Mouse (Mus musculus): ENCODE data around the gene Dnah2. TPM values are rescaled to one million over a fixed set of nuclear protein-coding genes. Genes with fewer than 3 reads are reported as not detected.

Dnah2 gene
- polyA plus RNA-seq, 1 experiment from 2014 or later, result 0.36 TPM

DNA sequence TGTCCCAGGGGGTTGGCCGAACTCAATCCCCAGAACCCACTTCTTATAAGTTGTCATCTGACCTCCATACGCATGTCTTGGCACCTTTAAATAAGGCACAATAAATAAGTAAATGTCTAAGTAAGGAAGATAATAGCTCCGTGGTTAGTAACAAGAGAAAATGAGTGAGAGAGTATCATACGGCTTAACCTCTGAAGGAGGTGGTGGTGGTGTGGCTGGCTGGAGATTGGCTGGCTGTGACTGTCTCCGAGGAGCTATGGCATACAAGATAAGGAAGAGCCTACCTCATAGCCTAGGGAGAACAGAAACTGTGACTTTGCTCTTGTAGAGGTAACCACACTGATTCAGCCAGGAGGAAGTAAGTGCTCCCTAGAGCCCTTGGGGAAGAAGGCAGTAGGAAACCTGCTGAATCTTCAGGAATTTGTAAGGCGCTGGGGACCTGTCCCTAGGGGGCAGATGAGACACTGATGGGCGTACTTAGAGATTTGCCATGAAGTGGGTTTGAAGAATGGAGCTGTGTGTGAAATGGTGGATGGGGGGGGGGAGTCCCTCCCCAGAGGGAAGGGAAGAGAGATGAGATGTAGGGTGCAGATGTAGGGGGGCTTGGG, 36.9 kb upstream of the Dnah2 start:
- no peaks in the 10 kb centered on the region for H3K27me3 ChIP-seq (ENCODE audit: control insufficient read depth, insufficient read depth, low read length)
- H3K4me2 ChIP-seq (ENCODE audit: low read length), result no peak overlapping the region
- H3K36me3 ChIP-seq (ENCODE audit: control insufficient read depth, insufficient read depth, low read length), result peaks cover 52% of the 10 kb centered on the region
- ATAC-seq (ENCODE audit: insufficient number of reproducible peaks, insufficient read depth, low FRiP score, low read depth), result no peak
- H3K27ac ChIP-seq (replicated peaks in 1 of 2; ENCODE audit: control insufficient read depth in 1 of 2, insufficient read depth in 1 of 2, low read depth in 2 of 2, low read length in 2 of 2), result no peak overlapping the region
- H3K4me1 ChIP-seq (ENCODE audit: control insufficient read depth in 2 of 2, insufficient read depth in 2 of 2, low read length in 2 of 2), result peaks cover 3 to 11% of the 10 kb centered on the region in 2 experiments; a peak in 3 of 4 replicates
- no peak overlapping the region for H3K4me3 ChIP-seq (ENCODE audit: control insufficient read depth in 1 of 2, insufficient read depth in 1 of 2, low read depth in 1 of 2, low read length in 2 of 2)
- H3K9me3 ChIP-seq (ENCODE audit: control insufficient read depth, low read length), result no peaks in the 10 kb centered on the region
- whole genome bisulfite sequencing, result 60% methylated on average over 7 of the region's 7 CpGs
- 0 out of 2 replicates have a peak overlapping the region, but pooled peaks have one; percentile 9 for H3K9ac ChIP-seq (ENCODE audit: low read length)

DNA sequence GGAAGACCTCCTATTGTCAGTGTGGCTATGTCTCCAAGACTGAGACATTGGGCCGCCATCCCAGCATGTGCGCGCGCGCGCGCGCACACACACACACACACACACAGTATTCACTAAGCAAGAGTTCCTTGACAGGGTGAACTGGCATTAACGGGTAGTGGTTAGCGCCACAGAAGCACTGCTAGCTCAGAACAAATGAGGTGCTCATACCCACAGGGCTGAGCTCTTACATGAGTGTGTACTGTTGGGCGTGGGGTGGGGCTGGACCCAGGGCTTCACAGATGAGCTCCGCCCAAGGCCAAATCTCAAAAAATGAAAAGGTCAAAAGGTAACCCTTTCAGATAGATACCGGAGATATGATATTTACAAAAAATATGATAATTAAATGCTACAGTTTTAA, 36.0 kb upstream of the Dnah2 start:
- ATAC-seq (ENCODE audit: insufficient number of reproducible peaks, insufficient read depth, low FRiP score, low read depth), result no peak
- H3K27ac ChIP-seq (replicated peaks in 1 of 2; ENCODE audit: control insufficient read depth in 1 of 2, insufficient read depth in 1 of 2, low read depth in 2 of 2, low read length in 2 of 2), result no peak overlapping the region
- peaks cover 43% of the 10 kb centered on the region for H3K36me3 ChIP-seq (ENCODE audit: control insufficient read depth, insufficient read depth, low read length)
- H3K9me3 ChIP-seq (ENCODE audit: control insufficient read depth, low read length), result no peaks in the 10 kb centered on the region
- 95% methylated on average over 13 of the region's 13 CpGs for WGBS
- no peaks in the 10 kb centered on the region for H3K27me3 ChIP-seq (ENCODE audit: control insufficient read depth, insufficient read depth, low read length)
- no peak overlapping the region for H3K4me2 ChIP-seq (ENCODE audit: low read length)
- no peak overlapping the region for H3K4me3 ChIP-seq (ENCODE audit: control insufficient read depth in 1 of 2, insufficient read depth in 1 of 2, low read depth in 1 of 2, low read length in 2 of 2)
- H3K4me1 ChIP-seq (ENCODE audit: control insufficient read depth in 2 of 2, insufficient read depth in 2 of 2, low read length in 2 of 2), result peaks cover 3 to 11% of the 10 kb centered on the region in 2 experiments; a peak in 3 of 4 replicates
- no peak overlapping the region for H3K9ac ChIP-seq (ENCODE audit: low read length)

DNA sequence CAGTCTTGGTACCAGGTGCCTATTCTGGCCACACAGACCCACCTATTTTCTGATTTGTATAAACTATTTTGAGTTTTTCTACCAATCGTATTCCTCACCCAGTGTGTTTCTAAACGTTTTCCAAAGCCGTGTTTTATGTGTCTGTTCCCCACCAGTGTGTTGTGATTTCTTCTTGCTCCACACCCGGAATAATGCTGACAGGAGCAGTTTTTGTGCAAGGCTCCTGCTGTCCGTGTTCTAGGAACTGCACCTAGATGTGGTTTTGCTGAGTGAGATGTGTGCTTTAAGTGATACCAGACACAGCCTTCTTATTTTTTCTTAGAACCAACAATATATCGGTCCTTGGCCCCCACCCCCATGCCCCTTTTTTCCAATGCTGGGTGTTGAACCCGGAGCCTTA, 35.1 kb upstream of the Dnah2 start:
- WGBS, result 80% methylated on average over 7 of the region's 7 CpGs
- no peak for ATAC-seq (ENCODE audit: insufficient number of reproducible peaks, insufficient read depth, low FRiP score, low read depth)
- Histone ChIP-seq H3K36me3 (ENCODE audit: control insufficient read depth, insufficient read depth, low read length) (peaks cover 34% of the 10 kb centered on the region), H3K27ac (replicated peaks in 1 of 2; ENCODE audit: control insufficient read depth in 1 of 2, insufficient read depth in 1 of 2, low read depth in 2 of 2, low read length in 2 of 2) (no peak overlapping the region), H3K4me3 (ENCODE audit: control insufficient read depth in 1 of 2, insufficient read depth in 1 of 2, low read depth in 1 of 2, low read length in 2 of 2) (no peak overlapping the region), H3K9me3 (ENCODE audit: control insufficient read depth, low read length) (no peaks in the 10 kb centered on the region), H3K9ac (ENCODE audit: low read length) (no peak overlapping the region), H3K4me2 (ENCODE audit: low read length) (no peak overlapping the region), H3K4me1 (ENCODE audit: control insufficient read depth in 2 of 2, insufficient read depth in 2 of 2, low read length in 2 of 2) (peaks cover 3 to 11% of the 10 kb centered on the region in 2 experiments; a peak in 3 of 4 replicates), H3K27me3 (ENCODE audit: control insufficient read depth, insufficient read depth, low read length) (no peaks in the 10 kb centered on the region)

DNA sequence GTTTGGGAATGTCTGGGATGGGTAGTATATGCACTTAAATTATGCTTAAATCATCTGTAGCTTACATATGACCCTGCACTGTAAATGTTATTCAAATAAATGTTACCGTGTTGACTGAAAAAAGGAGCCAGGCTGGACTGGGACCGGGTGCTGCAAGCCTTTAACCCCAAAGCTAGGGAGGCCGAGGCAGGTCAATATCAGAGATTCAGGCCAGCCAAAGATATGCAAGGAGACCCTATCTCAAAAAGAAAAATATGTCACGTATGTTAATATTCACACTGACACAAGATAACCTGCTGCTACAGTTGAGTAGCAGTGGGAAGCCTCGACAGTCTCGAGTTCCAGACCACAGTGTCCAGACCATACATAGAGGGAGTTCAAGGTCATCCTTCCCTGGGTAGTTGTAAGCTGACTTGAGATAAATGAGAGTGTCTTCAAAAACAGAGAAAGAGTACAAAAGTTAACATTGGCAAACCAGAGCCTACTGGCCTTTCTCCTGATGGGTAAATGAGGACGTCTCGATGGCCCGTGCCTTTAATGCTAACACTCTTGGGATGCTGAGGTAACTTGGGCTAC, 33.4 kb upstream of the Dnah2 start:
- H3K36me3 ChIP-seq (ENCODE audit: control insufficient read depth, insufficient read depth, low read length), result peaks cover 17% of the 10 kb centered on the region
- peak overlapping the region in 1 of 2 experiments; percentile 91; a peak in 1 of 4 replicates for H3K27ac ChIP-seq (replicated peaks in 1 of 2; ENCODE audit: control insufficient read depth in 1 of 2, insufficient read depth in 1 of 2, low read depth in 2 of 2, low read length in 2 of 2)
- no peaks in the 10 kb centered on the region for H3K27me3 ChIP-seq (ENCODE audit: control insufficient read depth, insufficient read depth, low read length)
- peak overlapping the region; percentile 84 for H3K9ac ChIP-seq (ENCODE audit: low read length)
- no peak for ATAC-seq (ENCODE audit: insufficient number of reproducible peaks, insufficient read depth, low FRiP score, low read depth)
- H3K4me2 ChIP-seq (ENCODE audit: low read length), result peak overlapping the region; percentile 75
- H3K9me3 ChIP-seq (ENCODE audit: control insufficient read depth, low read length), result no peaks in the 10 kb centered on the region
- peak overlapping the region in 1 of 2 experiments; percentile 68; a peak in 2 of 4 replicates for H3K4me3 ChIP-seq (ENCODE audit: control insufficient read depth in 1 of 2, insufficient read depth in 1 of 2, low read depth in 1 of 2, low read length in 2 of 2)
- H3K4me1 ChIP-seq (ENCODE audit: control insufficient read depth in 2 of 2, insufficient read depth in 2 of 2, low read length in 2 of 2), result peaks cover 12 to 22% of the 10 kb centered on the region in 2 experiments
- 59% methylated on average over 9 of the region's 9 CpGs for WGBS

DNA sequence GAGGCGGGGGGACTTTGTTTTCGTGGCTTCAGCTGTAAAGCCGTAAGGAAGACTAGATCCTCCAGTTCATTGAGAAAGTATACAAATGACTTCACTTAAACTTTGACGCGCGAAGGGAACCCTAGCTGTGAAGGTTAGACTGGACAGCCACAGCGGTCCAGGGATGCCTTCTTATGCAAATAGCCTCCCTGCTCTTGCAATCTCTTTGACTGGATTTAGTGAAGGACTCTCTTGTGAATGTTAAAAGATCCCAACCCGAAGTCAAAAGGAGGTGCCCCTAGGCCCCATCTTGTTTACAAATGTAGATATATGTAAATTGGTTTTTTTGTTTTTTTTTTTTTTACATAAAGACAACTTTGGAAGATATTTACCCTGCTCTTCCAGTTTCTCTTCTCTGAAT, 32.9 kb upstream of the Dnah2 start:
- Histone ChIP-seq H3K36me3 (ENCODE audit: control insufficient read depth, insufficient read depth, low read length) (peaks cover 18% of the 10 kb centered on the region), H3K4me3 (ENCODE audit: control insufficient read depth in 1 of 2, insufficient read depth in 1 of 2, low read depth in 1 of 2, low read length in 2 of 2) (peak overlapping the region; percentile 68 to 74), H3K27ac (replicated peaks in 1 of 2; ENCODE audit: control insufficient read depth in 1 of 2, insufficient read depth in 1 of 2, low read depth in 2 of 2, low read length in 2 of 2) (peak overlapping the region; percentile 81 to 91), H3K4me1 (ENCODE audit: control insufficient read depth in 2 of 2, insufficient read depth in 2 of 2, low read length in 2 of 2) (peaks cover 12 to 26% of the 10 kb centered on the region in 2 experiments), H3K27me3 (ENCODE audit: control insufficient read depth, insufficient read depth, low read length) (no peaks in the 10 kb centered on the region), H3K9me3 (ENCODE audit: control insufficient read depth, low read length) (no peaks in the 10 kb centered on the region), H3K4me2 (ENCODE audit: low read length) (peak overlapping the region; percentile 75), H3K9ac (ENCODE audit: low read length) (peak overlapping the region; percentile 84)
- no peak for ATAC-seq (ENCODE audit: insufficient number of reproducible peaks, insufficient read depth, low FRiP score, low read depth)
- WGBS, result under 1% methylated on average over 8 of the region's 8 CpGs

DNA sequence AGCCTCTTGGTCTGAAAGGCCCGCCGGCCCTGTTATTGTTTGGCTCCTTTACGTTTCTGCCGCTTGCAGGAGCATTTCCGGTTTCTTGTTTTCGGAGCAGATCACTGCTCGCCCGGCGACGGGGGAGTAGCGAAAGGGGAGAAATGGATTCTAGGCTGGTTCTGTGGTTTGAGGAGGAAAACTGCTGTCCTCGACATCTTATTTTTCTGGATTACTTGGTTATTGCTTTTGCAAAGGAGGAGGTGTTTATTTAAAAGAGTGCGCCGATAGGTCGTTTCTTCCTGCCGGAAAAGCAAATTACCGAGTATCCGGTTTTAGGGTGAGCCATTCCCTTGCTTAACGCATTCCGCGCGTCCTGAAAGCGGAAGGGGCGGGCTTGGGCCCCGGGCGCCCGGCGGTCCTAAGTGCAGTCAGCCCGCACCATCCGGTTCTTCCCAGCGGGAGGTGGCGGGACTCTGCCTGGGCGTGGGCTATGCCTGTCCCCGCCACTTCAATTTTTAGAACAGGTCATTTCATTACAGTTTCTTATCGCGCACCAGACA, 32.3 kb upstream of the Dnah2 start:
- WGBS, result under 1% methylated on average over 36 of the region's 36 CpGs
- Histone ChIP-seq H3K36me3 (ENCODE audit: control insufficient read depth, insufficient read depth, low read length) (peaks cover 19% of the 10 kb centered on the region), H3K27me3 (ENCODE audit: control insufficient read depth, insufficient read depth, low read length) (no peaks in the 10 kb centered on the region), H3K9me3 (ENCODE audit: control insufficient read depth, low read length) (no peaks in the 10 kb centered on the region), H3K9ac (ENCODE audit: low read length) (peak overlapping the region; percentile 84), H3K4me2 (ENCODE audit: low read length) (peak overlapping the region; percentile 75), H3K27ac (replicated peaks in 1 of 2; ENCODE audit: control insufficient read depth in 1 of 2, insufficient read depth in 1 of 2, low read depth in 2 of 2, low read length in 2 of 2) (peak overlapping the region; percentile 91 to 97), H3K4me1 (ENCODE audit: control insufficient read depth in 2 of 2, insufficient read depth in 2 of 2, low read length in 2 of 2) (peaks cover 12 to 26% of the 10 kb centered on the region in 2 experiments), H3K4me3 (ENCODE audit: control insufficient read depth in 1 of 2, insufficient read depth in 1 of 2, low read depth in 1 of 2, low read length in 2 of 2) (peak overlapping the region; percentile 68 to 74)
- ATAC-seq (ENCODE audit: insufficient number of reproducible peaks, insufficient read depth, low FRiP score, low read depth), result peak; percentile 79

DNA sequence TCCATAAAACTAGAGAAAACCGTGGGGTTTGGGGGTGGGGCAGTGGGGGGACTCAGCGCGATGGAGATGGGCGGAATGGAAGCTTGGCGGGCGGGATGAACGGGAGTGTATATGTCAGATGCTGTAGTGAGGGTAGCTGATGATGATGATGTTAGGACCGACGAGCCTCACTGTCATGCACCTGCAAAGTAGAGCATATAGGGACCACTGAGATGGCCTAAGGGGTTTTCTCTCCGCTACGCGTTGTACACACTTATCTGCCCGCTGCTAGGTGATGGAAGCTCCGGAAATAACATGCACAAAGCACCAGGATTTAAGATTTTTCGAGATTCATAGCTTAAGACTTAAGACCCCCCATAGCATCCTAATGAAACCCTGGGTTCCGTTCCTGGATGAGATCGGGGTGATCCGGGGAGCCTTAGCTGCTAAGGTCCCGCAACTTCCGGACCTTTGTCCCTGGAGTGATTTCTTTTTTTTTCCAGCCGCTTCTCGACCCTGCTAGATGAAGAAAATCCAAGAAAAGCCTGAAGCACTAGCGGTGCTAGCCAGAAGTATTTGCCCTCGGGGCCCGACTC, 31.7 kb upstream of the Dnah2 start:
- no peaks in the 10 kb centered on the region for H3K27me3 ChIP-seq (ENCODE audit: control insufficient read depth, insufficient read depth, low read length)
- H3K4me3 ChIP-seq (ENCODE audit: control insufficient read depth in 1 of 2, insufficient read depth in 1 of 2, low read depth in 1 of 2, low read length in 2 of 2), result peak overlapping the region; percentile 68 to 74
- no peaks in the 10 kb centered on the region for H3K9me3 ChIP-seq (ENCODE audit: control insufficient read depth, low read length)
- under 1% methylated on average over 25 of the region's 25 CpGs for WGBS
- H3K4me1 ChIP-seq (ENCODE audit: control insufficient read depth in 2 of 2, insufficient read depth in 2 of 2, low read length in 2 of 2), result peaks cover 12 to 23% of the 10 kb centered on the region in 2 experiments
- peak overlapping the region; percentile 75 for H3K4me2 ChIP-seq (ENCODE audit: low read length)
- H3K27ac ChIP-seq (replicated peaks in 1 of 2; ENCODE audit: control insufficient read depth in 1 of 2, insufficient read depth in 1 of 2, low read depth in 2 of 2, low read length in 2 of 2), result peak overlapping the region; percentile 91 to 97
- H3K9ac ChIP-seq (ENCODE audit: low read length), result peak overlapping the region; percentile 84
- peaks cover 22% of the 10 kb centered on the region for H3K36me3 ChIP-seq (ENCODE audit: control insufficient read depth, insufficient read depth, low read length)
- peak; percentile 2; the same call in 1 of the 2 replicates for ATAC-seq (ENCODE audit: insufficient number of reproducible peaks, insufficient read depth, low FRiP score, low read depth)
